Mouse (Mus musculus) adrenal gland, adult (tissue): Measurements from ENCODE around the gene Ryr3.

Source experiments
- DNase-seq, 2 experiments: peaks; one replicate each; pipeline ENCODE4 v3.0.0; 2022 to 2023; ENCODE audit warnings: low spot score in 1 of 2; ENCODE audit not compliant: inconsistent age in 2 of 2

The Ryr3 gene

GRCm38 (mm10) chr2:112806015-112806414 lies 410.9 kb downstream of the Ryr3 start:
- DNase-seq = no peak

- DNase-seq = peak; percentile 44 to 84
Measured at GRCm38 (mm10) chr2:112799995-112800353, 416.9 kb downstream of the Ryr3 start.

- no peak for DNase-seq
Measured at GRCm38 (mm10) chr2:112799351-112799994, 417.4 kb downstream of the Ryr3 start.

GRCm38 (mm10) chr2:112781631-112782030 lies 435.3 kb downstream of the Ryr3 start:
- DNase-seq = no peak

GRCm38 (mm10) chr2:112774762-112775161 lies 442.1 kb downstream of the Ryr3 start:
- peak; percentile 55 to 83 for DNase-seq

- DNase-seq = peak; percentile 19 to 62
Measured at GRCm38 (mm10) chr2:112767665-112768064, 449.2 kb downstream of the Ryr3 start.

- peak; percentile 38 to 81 for DNase-seq
Measured at GRCm38 (mm10) chr2:112765046-112765445, 451.9 kb downstream of the Ryr3 start.

- peak; percentile 35 to 61 for DNase-seq
Measured at GRCm38 (mm10) chr2:112764274-112764673, 452.6 kb downstream of the Ryr3 start.

GRCm38 (mm10) chr2:112762006-112762405 lies 454.9 kb downstream of the Ryr3 start:
- peak; percentile 49 to 86 for DNase-seq

- peak in 1 of 2 experiments; percentile 65 for DNase-seq
Measured at GRCm38 (mm10) chr2:112761196-112761913, 455.5 kb downstream of the Ryr3 start.

GRCm38 (mm10) chr2:112760692-112761091 lies 456.2 kb downstream of the Ryr3 start:
- no peak for DNase-seq

- DNase-seq = peak in 1 of 2 experiments; percentile 42
Measured at GRCm38 (mm10) chr2:112759678-112760077, 457.2 kb downstream of the Ryr3 start.

- no peak for DNase-seq
Measured at GRCm38 (mm10) chr2:112758732-112759131, 458.2 kb downstream of the Ryr3 start.

- DNase-seq = no peak
Measured at GRCm38 (mm10) chr2:112753316-112753715, 463.6 kb downstream of the Ryr3 start.

GRCm38 (mm10) chr2:112751416-112751815 lies 465.5 kb downstream of the Ryr3 start:
- DNase-seq = no peak

GRCm38 (mm10) chr2:112748532-112748931 lies 468.4 kb downstream of the Ryr3 start:
- DNase-seq = no peak

GRCm38 (mm10) chr2:112732942-112733341 lies 484.0 kb downstream of the Ryr3 start:
- DNase-seq = no peak

GRCm38 (mm10) chr2:112727842-112728241 lies 489.1 kb downstream of the Ryr3 start:
- DNase-seq = no peak

- DNase-seq = no peak
Measured at GRCm38 (mm10) chr2:112721217-112721616, 495.7 kb downstream of the Ryr3 start.

- no peak for DNase-seq
Measured at GRCm38 (mm10) chr2:112720715-112721114, 496.2 kb downstream of the Ryr3 start.

- no peak for DNase-seq
Measured at GRCm38 (mm10) chr2:112714648-112715047, 502.2 kb downstream of the Ryr3 start.

- no peak for DNase-seq
Measured at GRCm38 (mm10) chr2:112681817-112682216, 535.1 kb downstream of the Ryr3 start.

- no peak for DNase-seq
Measured at GRCm38 (mm10) chr2:112677246-112677645, 539.6 kb downstream of the Ryr3 start.
